Mouse (Mus musculus): ENCODE measurements around the gene En1.

- TF ChIP-seq CTCF (IDR thresholded peaks at IDR 0.05; ENCODE audit: low read depth) (no peak), EP300 (optimal IDR thresholded peaks at IDR 0.05) (no peak)
These were observed 5.4 kb upstream of the En1 start for GRCm38 (mm10) chr1:120596784-120597183.
